Mouse (Mus musculus): ENCODE measurements at regions not wholly inside any gene's neighbourhood (a gene's known extent, or its start where the extent isn't known, plus 50 kb on each side); places are given as distances from the start of the nearest gene placed in this dataset.
A peak's percentile ranks its signal among the peaks of the same experiment; 100 is the strongest.

DNA sequence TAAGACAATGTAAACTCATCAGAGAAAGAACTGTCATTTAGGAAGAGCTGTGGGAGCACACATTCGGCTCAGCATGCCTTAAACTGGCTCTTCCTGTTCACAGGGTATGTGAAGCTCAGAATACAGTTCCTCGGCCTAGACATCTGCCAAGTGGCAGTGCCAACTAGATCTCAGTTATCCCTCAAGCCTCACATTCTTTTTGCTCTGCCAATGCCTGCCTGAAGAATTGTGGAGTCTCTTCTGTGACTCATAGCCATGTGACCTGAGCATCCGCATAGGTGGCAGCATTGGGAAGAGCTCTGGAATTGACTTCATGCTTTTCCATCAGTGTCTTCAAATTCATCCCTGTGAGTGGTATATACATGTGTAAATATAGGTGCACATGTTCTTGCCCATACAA, 59.7 kb downstream of the Prlhr start:
- DNase-seq (ENCODE audit: low read depth): no peak

- DNase-seq (ENCODE audit: low read depth): no peak
Measured at GRCm38 (mm10) chr19:60399425-60399824, 68.7 kb downstream of the Prlhr start.

DNA sequence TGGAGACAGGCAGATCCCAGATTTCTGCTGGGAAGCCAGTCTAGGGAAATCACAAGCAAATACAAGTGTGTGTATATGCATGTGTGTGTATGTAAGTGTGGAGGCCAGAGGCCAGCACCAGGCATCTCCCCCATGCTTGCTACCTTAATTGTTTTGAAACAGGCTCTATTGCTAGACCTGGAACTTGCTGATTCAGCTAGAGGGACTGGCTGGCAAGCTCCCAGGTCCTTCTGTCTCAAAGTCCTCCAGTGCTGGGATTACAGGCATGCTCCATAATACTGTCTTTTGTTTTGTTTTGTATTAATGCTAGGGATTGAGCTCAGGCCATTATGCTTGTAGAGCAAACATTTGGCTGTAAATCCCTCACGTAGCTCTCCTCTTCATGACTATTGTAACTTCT, 70.4 kb downstream of the Prlhr start:
- DNase-seq (ENCODE audit: low read depth): no peak

DNA sequence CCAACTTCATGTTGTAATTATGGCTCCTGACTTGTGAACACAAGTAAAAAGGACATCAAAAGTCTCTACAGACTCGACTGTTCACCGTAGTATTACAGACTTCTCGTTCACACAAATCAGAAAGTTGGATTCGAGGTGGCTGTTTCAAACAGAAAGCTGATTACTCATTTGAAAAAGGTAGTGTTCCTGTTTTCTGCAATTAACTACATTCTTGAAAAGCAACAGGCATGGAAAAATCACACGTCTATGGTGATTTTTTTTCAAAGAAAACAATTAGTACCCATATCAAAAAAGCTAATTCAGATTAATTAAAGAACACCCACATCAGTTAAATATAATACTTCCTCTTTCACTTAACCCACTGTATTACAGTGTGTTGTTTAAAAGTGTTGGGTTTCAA, 71.5 kb downstream of the Prlhr start:
- no peak for DNase-seq (ENCODE audit: low read depth)

DNA sequence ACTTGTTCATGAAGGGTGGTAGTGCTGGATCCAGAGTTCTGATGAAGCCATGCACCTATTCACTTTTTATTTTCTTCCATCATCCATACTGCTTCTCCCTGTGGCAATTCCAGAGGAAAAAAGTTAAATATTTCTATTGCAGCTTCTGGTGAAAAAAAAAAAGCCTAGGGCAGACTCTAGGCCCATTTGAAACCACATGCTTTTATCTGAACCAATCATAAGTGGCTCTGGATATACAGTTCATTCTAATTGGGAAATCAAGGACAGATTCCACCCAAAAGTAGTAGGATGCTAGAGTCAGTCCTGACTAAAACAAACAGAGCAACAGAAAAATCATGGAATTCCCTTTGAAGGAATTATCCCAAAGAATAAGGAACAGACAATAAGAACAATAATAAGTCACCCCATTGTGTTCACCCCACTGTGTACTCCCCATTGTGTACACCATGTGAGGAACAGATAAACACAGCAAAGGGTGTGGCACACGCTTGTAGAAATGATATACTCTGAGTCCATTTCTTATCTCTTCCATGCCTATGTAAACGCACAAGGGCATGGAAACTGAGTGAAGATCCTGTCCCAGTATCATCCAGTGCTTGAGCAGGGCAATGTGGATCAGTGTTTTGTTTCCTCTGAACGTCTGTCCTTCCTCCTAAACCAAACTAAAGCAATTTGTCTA, 81.4 kb downstream of the Prlhr start:
- DNase-seq (ENCODE audit: low read depth): no peak

- no peak for DNase-seq (ENCODE audit: low read depth)
Measured at GRCm38 (mm10) chr19:60384721-60385120, 83.4 kb downstream of the Prlhr start.

- no peak for DNase-seq (ENCODE audit: low read depth)
Measured at GRCm38 (mm10) chr19:60382661-60383060, 85.4 kb downstream of the Prlhr start.

- no peak for DNase-seq (ENCODE audit: low read depth)
Measured at GRCm38 (mm10) chr19:60379030-60379605, 89.0 kb downstream of the Prlhr start.

GRCm38 (mm10) chr19:60363988-60364599, 104.0 kb downstream of the Prlhr start:
- DNase-seq (ENCODE audit: low read depth): no peak

- no peak for DNase-seq (ENCODE audit: low read depth)
Measured at GRCm38 (mm10) chr19:60344911-60345310, 118.4 kb upstream of the Fam204a start.

- peak; percentile 65 for DNase-seq (ENCODE audit: low read depth)
Measured at GRCm38 (mm10) chr19:60341485-60341884, 115.0 kb upstream of the Fam204a start.

DNA sequence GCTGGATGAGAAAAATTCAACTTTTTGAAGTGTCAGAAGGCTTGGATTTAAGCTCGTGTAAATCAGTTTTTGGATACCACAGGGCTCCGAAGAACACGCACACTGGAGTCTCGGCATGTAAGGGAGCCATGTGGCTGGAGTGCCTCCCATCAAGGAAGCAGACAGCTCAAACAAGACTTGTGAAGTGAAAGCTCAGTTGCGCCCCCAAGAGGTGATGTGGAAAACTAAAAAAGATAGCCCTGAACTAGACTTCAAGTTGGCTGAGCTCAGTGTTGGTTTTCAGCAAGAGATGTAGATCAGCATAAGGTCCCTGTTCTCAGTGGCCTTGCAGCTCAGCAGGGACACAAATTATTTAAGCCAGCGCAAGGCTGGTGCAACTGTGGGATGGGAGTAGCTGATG, 113.7 kb upstream of the Fam204a start:
- DNase-seq (ENCODE audit: low read depth): peak; percentile 33

- DNase-seq (ENCODE audit: low read depth): no peak
Measured at GRCm38 (mm10) chr19:60334521-60334920, 108.0 kb upstream of the Fam204a start.

DNA sequence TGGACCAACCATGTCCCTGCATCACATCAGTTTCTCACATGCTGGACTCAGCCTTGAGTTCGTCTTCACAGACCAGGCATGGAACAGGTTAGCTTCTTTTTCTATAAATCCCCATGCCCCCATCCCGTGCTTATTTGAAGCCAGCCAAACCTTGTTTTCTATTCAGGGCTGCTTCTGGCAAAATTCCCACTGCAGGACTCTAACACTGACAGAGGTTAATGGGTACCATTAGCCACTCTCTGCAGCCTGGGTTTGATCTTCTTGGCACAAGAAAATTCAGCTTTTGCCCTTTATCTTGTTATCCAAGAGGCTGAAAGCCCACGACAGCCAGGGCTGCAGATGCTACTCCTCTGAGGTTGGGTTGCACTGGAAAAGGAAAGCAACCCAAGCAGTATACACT, 101.8 kb upstream of the Fam204a start:
- no peak for DNase-seq (ENCODE audit: low read depth)

DNA sequence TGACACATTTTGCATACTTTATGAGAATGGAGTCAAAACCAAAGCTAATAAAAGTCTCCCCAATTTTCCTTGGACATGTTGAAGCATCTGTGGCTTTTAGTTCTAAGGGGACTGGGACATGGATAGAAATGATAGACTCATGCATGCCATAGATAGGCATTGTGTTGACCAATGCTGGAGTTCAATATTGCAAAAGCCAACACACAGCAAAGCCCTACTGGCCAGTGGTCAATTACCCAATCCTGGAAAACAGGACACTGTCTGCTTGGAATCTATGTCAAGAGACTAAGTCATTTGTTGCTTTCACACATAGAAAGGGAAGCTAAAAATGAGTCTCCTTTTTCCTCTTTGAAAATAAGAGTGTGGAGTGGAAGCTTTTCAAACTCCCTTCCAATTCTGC, 99.1 kb upstream of the Fam204a start:
- DNase-seq (ENCODE audit: low read depth): no peak

- no peak for DNase-seq (ENCODE audit: low read depth)
Measured at GRCm38 (mm10) chr19:60325112-60325511, 98.6 kb upstream of the Fam204a start.

DNA sequence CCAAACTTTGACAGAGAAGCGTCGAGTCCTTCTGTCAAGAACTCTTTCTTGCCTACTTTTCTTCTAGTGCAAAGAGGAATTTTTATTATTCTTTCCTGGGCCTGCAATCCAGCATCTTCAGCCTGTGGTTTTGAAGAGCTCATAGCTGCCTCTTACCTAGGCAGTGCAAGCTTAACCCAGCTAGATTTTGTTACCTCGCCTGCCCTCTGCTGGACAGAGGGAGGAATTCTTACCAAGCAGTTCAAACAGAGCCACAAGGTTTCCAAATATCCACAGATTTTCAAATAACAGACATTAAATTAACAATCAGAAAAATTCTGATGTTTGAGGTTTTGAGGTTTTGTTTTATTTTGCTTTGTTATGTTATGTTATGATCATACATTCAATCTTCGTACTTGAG, 84.1 kb upstream of the Fam204a start:
- DNase-seq (ENCODE audit: low read depth): peak; percentile 72

GRCm38 (mm10) chr19:60302371-60302770, 75.9 kb upstream of the Fam204a start:
- no peak for DNase-seq (ENCODE audit: low read depth)

DNA sequence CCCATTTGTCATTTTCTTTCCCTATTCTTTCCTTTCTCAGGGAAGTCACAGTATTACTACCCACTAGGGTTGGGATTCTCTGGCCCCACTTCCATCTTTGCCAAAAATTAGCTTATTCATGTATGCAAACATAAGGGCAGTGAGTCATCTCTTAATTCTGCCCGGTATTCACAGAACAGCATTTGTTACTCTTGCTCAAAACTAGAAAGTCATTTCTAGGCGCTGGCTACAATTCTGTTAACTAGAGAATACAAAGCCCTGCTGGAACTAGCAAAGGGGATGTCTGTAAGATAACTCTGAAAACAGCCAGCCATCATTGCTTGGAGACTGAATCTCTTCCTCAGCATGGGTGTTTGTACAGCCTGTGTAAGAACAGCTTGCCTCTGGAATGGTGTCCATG, 74.4 kb upstream of the Fam204a start:
- DNase-seq (ENCODE audit: low read depth): no peak

DNA sequence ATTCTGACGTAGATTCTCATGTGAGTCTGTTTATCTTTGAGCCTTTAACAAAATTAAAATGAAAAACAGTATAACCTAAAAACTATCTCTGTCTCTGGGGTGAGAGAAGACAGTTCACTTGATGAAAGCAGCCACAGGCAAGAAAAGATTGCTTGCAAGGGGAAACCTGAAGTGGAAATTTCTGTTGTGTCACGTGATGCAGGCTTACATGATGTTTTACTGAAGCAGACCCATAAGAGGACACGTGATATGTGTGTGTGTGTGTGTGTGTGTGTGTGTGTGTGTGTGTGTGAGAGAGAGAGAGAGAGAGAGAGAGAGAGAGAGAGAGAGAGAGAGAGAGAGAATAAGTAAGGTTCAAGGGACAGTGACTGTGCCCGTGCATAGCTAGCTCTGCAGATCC, 63.7 kb upstream of the Fam204a start:
- DNase-seq (ENCODE audit: low read depth): no peak

DNA sequence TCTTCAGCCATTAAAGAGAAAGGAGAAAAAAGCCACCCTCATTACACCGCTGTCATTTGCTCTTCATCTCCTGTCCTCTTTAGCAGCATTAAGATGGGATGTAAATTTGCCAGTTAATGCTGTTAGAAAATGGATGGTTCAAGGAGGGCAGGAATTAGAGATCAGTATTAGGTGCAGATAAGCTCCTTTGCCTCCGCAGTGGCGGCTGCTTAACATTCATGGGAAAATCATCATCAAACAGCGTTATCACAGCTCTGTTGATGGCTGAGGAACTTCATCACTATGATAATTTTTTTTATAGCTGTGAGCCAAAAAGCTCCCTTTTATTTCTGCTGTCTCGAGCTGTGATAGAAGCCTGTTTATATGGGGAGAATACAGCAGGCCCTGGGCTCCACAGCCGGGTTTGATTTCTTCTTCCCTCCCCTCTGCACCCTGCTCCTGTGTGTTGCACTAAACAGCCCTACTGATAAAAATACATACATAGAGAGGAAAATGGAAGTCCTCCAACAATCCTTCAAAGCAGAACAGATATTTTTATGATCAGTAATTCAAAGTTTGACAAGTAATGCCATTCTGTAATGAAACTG, 60.4 kb upstream of the Fam204a start:
- no peak for DNase-seq (ENCODE audit: low read depth)

GRCm38 (mm10) chr19:60284901-60285300, 58.4 kb upstream of the Fam204a start:
- DNase-seq (ENCODE audit: low read depth): no peak

Measured in 416B (cell line).